11 mouse cellular contexts compared by ENCODE assay signal in the genomic region with DNA sequence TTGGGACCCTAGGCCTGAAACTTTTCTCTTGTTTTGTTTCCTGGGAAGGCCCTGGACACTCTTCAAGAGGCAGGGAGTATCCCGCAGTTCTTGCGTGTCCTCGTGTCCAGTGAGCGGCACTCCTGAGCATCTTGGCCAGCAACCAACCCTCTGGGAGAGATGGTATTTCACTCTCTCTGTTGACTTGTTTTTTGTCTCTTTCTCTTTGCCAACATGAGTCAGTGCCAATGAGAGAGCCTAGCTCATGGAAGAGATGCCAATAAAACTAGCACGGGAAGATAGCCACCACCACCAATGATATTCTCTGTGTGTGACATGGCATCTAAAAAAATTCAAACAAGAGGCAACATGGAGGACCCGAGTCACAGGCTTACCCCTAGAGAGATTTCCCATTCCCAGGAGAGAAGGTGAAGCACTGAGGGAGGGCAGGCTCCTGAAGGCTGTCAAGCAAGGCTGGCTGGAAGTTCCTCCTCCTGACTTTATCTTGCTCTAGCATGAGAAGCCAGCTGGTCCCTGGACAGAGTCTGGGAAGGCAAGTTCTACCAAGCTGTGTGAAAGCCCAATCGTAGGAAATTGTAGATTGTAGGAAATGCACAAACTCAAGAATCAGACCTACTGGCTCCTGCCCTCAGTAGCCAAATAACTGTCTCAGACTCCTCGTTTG. TPM values are rescaled to one million over a fixed set of nuclear protein-coding genes. Genes with fewer than 3 reads are reported as not detected.
DNase-seq lines count a peak whose midpoint lies in the region; ATAC-seq and TF ChIP-seq lines count a peak whose summit lies in the region.
"Had no signal": no experiment of that assay in that cellular context is flagged by ENCODE, and none has a peak within 500 bp of the region (broad histone marks: within the 10 kb centered on the region; RNA-seq: fewer than 3 reads in every experiment).

No protein-coding gene starts in this region.

- no peaks in the 10 kb centered on the region for H3K27me3 ChIP-seq in liver, adult 2 months (ENCODE audit: control insufficient read depth, insufficient read depth, low read length)
- H3K27me3 ChIP-seq in liver, embryonic 11.5 days (replicated peaks; ENCODE audit: control insufficient read depth, insufficient read depth, low read length), result no peaks in the 10 kb centered on the region
- H3K27me3 ChIP-seq in intestine, postnatal 0 days (replicated peaks; ENCODE audit: control insufficient read depth, insufficient read depth, low read length), result no peaks in the 10 kb centered on the region
- H3K27me3 ChIP-seq in intestine, embryonic 15.5 days (replicated peaks), result no peaks in the 10 kb centered on the region
- H3K27me3 ChIP-seq: limb, embryonic 12.5 days had no signal

- H3K4me2 ChIP-seq in liver, embryonic 11.5 days, result no peak overlapping the region
- H3K4me2 ChIP-seq in intestine, postnatal 0 days (replicated peaks; ENCODE audit: low read depth), result no peak overlapping the region
- no peak overlapping the region for H3K4me2 ChIP-seq in intestine, embryonic 15.5 days (replicated peaks)
- H3K4me2 ChIP-seq: limb, embryonic 12.5 days; midbrain, embryonic 11.5 days had no signal

- H3K4me1 ChIP-seq in liver, adult 2 months (ENCODE audit: control insufficient read depth, insufficient read depth, low read length), result peaks cover 3% of the 10 kb centered on the region; the same call in 1 of the 2 replicates
- H3K4me1 ChIP-seq in liver, embryonic 11.5 days (replicated peaks; ENCODE audit: control insufficient read depth, insufficient read depth, low read length), result no peaks in the 10 kb centered on the region
- H3K4me1 ChIP-seq in intestine, postnatal 0 days (replicated peaks; ENCODE audit: control insufficient read depth, insufficient read depth, low read length), result no peaks in the 10 kb centered on the region
- H3K4me1 ChIP-seq in intestine, embryonic 15.5 days (replicated peaks), result peaks cover 5% of the 10 kb centered on the region; the same call in 1 of the 2 replicates
- H3K4me1 ChIP-seq: limb, embryonic 12.5 days had no signal

- H3K36me3 ChIP-seq in liver, adult 2 months (ENCODE audit: control insufficient read depth, insufficient read depth, low read length), result no peaks in the 10 kb centered on the region
- no peaks in the 10 kb centered on the region for H3K36me3 ChIP-seq in liver, embryonic 11.5 days (ENCODE audit: control insufficient read depth, insufficient read depth, low read length)
- no peaks in the 10 kb centered on the region for H3K36me3 ChIP-seq in intestine, postnatal 0 days (ENCODE audit: control insufficient read depth, insufficient read depth)
- no peaks in the 10 kb centered on the region for H3K36me3 ChIP-seq in intestine, embryonic 15.5 days
- H3K36me3 ChIP-seq: limb, embryonic 12.5 days had no signal

- H3K27ac ChIP-seq in liver, adult 2 months (replicated peaks; ENCODE audit: insufficient read depth, low read depth, low read length), result no peak overlapping the region
- no peak overlapping the region for H3K27ac ChIP-seq in liver, embryonic 11.5 days (ENCODE audit: low read depth, low read length)
- H3K27ac ChIP-seq in intestine, postnatal 0 days (ENCODE audit: low read depth, low read length), result no peak overlapping the region
- H3K27ac ChIP-seq in intestine, embryonic 15.5 days, result no peak overlapping the region
- H3K27ac ChIP-seq: limb, embryonic 12.5 days had no signal

- no peaks in the 10 kb centered on the region for H3K9me3 ChIP-seq in liver, embryonic 11.5 days (ENCODE audit: control insufficient read depth, low read length)
- H3K9me3 ChIP-seq in intestine, postnatal 0 days (ENCODE audit: control insufficient read depth), result no peaks in the 10 kb centered on the region
- H3K9me3 ChIP-seq in intestine, embryonic 15.5 days, result no peaks in the 10 kb centered on the region
- H3K9me3 ChIP-seq: limb, embryonic 12.5 days had no signal

- 26% methylated on average over 8 of the region's 8 CpGs for WGBS in liver, adult 2 months
- 76% methylated on average over 8 of the region's 8 CpGs for WGBS in liver, embryonic 11.5 days
- 72% methylated on average over 8 of the region's 8 CpGs for WGBS in intestine, postnatal 0 days
- 78% methylated on average over 8 of the region's 8 CpGs for WGBS in intestine, embryonic 15.5 days

- H3K9ac ChIP-seq in liver, adult 2 months (ENCODE audit: low read depth, low read length), result no peak overlapping the region
- H3K9ac ChIP-seq in liver, embryonic 11.5 days (ENCODE audit: low read depth, low read length), result no peak overlapping the region
- H3K9ac ChIP-seq in intestine, postnatal 0 days (ENCODE audit: low read depth, low read length), result no peak overlapping the region
- no peak overlapping the region for H3K9ac ChIP-seq in intestine, embryonic 15.5 days
- H3K9ac ChIP-seq: limb, embryonic 12.5 days had no signal

- TF ChIP-seq POLR2A in liver, adult 2 months (IDR thresholded peaks at IDR 0.05; ENCODE audit: extremely low read depth, insufficient read depth, low read length), result no peak

- TF ChIP-seq CTCF in liver, adult 2 months (IDR thresholded peaks at IDR 0.05; ENCODE audit: low read depth, low read length), result peak; percentile 73
- no peak for TF ChIP-seq CTCF in intestine, postnatal 0 days (IDR thresholded peaks at IDR 0.05; ENCODE audit: low read depth)

- DNase-seq in liver, adult 2 months (ENCODE audit: extremely low read depth, low read depth, low spot score), result peak; percentile 89
- no peak for DNase-seq in liver, embryonic 11.5 days (ENCODE audit: low spot score)
- DNase-seq in NIH3T3 (ENCODE audit: low read depth), result peak; percentile 76
- DNase-seq in cerebellum, adult 18-20 months, result peak; percentile 68 to 69
- DNase-seq in heart, adult 9 months (ENCODE audit: low spot score in 2 of 2), result peak; percentile 47 to 61
- no peak for DNase-seq in embryo, embryonic 9.5 days (ENCODE audit: extremely low spot score)
- DNase-seq: embryo, embryonic 11 days had no signal

- H3K79me2 ChIP-seq in liver, adult 2 months (ENCODE audit: control insufficient read depth, insufficient read depth, low read length), result no peaks in the 10 kb centered on the region

- no peak for ATAC-seq in liver, embryonic 11.5 days (replicated peaks; ENCODE audit: low FRiP score)
- no peak for ATAC-seq in intestine, postnatal 0 days
- no peak for ATAC-seq in intestine, embryonic 15.5 days

- H3K4me3 ChIP-seq in liver, adult 2 months (ENCODE audit: insufficient read depth, low read depth, low read length), result no peak overlapping the region
- no peak overlapping the region for H3K4me3 ChIP-seq in liver, embryonic 11.5 days (ENCODE audit: low read depth, low read length)
- no peak overlapping the region for H3K4me3 ChIP-seq in intestine, postnatal 0 days (ENCODE audit: low read depth, low read length)
- H3K4me3 ChIP-seq in intestine, embryonic 15.5 days (replicated peaks), result no peak overlapping the region
- H3K4me3 ChIP-seq: limb, embryonic 12.5 days had no signal

RNA-seq across cellular contexts. Expression of a gene that starts 35.0 kb away (rescaled TPM):
- 30.5 and 39.1 TPM in 2 replicates for total RNA-seq in liver, adult 2 months (2014; rRNA removed)
- 22.4 and 26.0 TPM in 2 replicates for polyA plus RNA-seq in liver, adult 2 months (2012; rRNA removed)
- 18.2 and 18.6 TPM in 2 replicates for polyA plus RNA-seq in liver, embryonic 11.5 days (2014; fragmentation: Nextera tagmentation; extraction: Ambion mirVana)
- polyA plus RNA-seq in intestine, postnatal 0 days (2015; fragmentation: Nextera tagmentation; extraction: Ambion mirVana), result 227 and 233 TPM in 2 replicates
- polyA plus RNA-seq in intestine, embryonic 15.5 days (2015; fragmentation: Nextera tagmentation; extraction: Ambion mirVana), result 203 TPM in 2 replicates

Comparison
In these comparisons a context has a peak if more than half of its experiments do, and no peak if none do; other contexts are left out.
1. DNase-seq: peak in liver, adult 2 months (single experiment), NIH3T3 (single experiment), cerebellum, adult 18-20 months (2 of 2) and heart, adult 9 months (2 of 2); none in liver, embryonic 11.5 days (single experiment) and embryo, embryonic 9.5 days (single experiment).